Mouse (Mus musculus) liver, adult 2 months (tissue): ENCODE results near the gene Cd3eap. TPM values are rescaled to one million over a fixed set of nuclear protein-coding genes. Genes with fewer than 3 reads are reported as not detected.

Source experiments
- DNase-seq: peaks from one replicate; pipeline ENCODE4 v3.0.0-alpha.2; 2011; ENCODE audit warnings: low read depth, low spot score; ENCODE audit errors: extremely low read depth
- H3K27ac ChIP-seq: fragments of 200-500 bp; replicated peaks from 2 replicates; pipeline ENCODE4 v1.5.1; 2012; ENCODE audit warnings: low read depth, mild to moderate bottlenecking, control low read depth, inconsistent platforms, low read length; ENCODE audit not compliant: insufficient read depth
- H3K27me3 ChIP-seq: fragments of 200-500 bp; 2 replicates; pipeline ENCODE4 v1.6.1; 2012; ENCODE audit warnings: mild to moderate bottlenecking, moderate library complexity, low read length, inconsistent platforms; ENCODE audit not compliant: control insufficient read depth, insufficient read depth
- H3K36me3 ChIP-seq: fragments of 200-500 bp; 2 replicates; pipeline ENCODE4 v1.6.1; 2012; ENCODE audit warnings: low read length, inconsistent platforms; ENCODE audit not compliant: control insufficient read depth, insufficient read depth
- H3K4me1 ChIP-seq: fragments of 200-500 bp; 2 replicates; pipeline ENCODE4 v1.6.1; 2011; ENCODE audit warnings: low read length; ENCODE audit not compliant: control insufficient read depth, insufficient read depth
- H3K4me3 ChIP-seq: fragments of 200-500 bp; 2 replicates; pipeline ENCODE4 v1.5.1; 2011; ENCODE audit warnings: low read depth, mild to moderate bottlenecking, control low read depth, low read length, moderate library complexity; ENCODE audit not compliant: insufficient read depth
- H3K79me2 ChIP-seq: fragments of 200-500 bp; 2 replicates; pipeline ENCODE4 v1.6.1; 2012; ENCODE audit warnings: inconsistent platforms, mild to moderate bottlenecking, low read length, moderate library complexity; ENCODE audit not compliant: control insufficient read depth, insufficient read depth
- H3K9ac ChIP-seq: fragments of 200-500 bp; 2 replicates; pipeline ENCODE4 v1.6.1; 2012; ENCODE audit warnings: low read depth, mild to moderate bottlenecking, control low read depth, inconsistent platforms, low read length
- CTCF ChIP-seq: fragments of 200-500 bp; IDR thresholded peaks from 2 replicates; pipeline ENCODE4 v1.5.1; 2011; ENCODE audit warnings: low read depth, low read length, control low read depth
- POLR2A ChIP-seq: fragments of 200-500 bp; IDR thresholded peaks from 2 replicates; pipeline ENCODE4 v1.6.1; 2011; ENCODE audit warnings: low read length, control low read depth; ENCODE audit not compliant: insufficient read depth; ENCODE audit errors: extremely low read depth
- WGBS: fragments of 180-500 bp; shearing (Covaris S2); methylation state at CpG from one replicate; pipeline ENCODE4 v1.1.7; 2018; 5-methylcytosine and 5-hydroxymethylcytosine counted together
- polyA plus RNA-seq: library from polyadenylated mRNA; depleted of rRNA; stranded (reverse); fragments of >200 nt; gene quantifications from 2 replicates; pipeline ENCODE4 v1.2.3, GENCODE M21; 2012
- total RNA-seq: library from RNA; depleted of rRNA; stranded (reverse); fragments of >200 nt; gene quantifications from 2 replicates; pipeline ENCODE4 v1.2.3, GENCODE M21; 2014

The Cd3eap gene
- total and polyA plus RNA-seq, 2 experiments = 1.3 to 6.5 TPM

DNA sequence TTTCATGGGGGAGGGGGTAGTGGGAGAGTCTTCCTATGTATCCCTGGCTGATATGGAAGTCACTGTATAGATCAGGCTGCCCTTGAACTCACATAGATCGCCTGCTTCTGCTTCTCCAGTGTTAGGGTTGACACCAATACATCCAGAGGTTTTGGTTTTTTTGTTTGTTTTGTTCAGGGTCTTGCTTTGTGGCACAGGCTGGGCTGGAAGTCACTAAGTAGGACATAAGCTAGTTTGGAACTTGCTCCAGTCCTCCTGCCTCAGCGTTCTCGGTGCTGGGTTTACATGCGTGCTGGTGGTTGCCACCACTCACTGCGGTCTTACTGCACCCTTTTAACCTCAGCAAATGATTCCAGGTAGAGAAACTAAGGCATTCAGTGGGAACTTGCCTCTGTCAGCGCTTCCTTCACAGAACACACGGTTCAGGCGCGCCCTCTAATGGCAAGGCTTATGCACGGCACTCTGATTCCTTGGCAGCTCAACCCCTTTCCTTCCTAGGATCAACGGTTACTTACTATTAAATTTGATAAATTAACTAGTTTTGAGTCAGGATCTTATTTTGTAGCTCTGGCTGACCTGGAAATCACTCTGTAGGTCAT lies 16.0 kb downstream of the Cd3eap start:
- Histone ChIP-seq H3K79me2 (no peaks in the 10 kb centered on the region), H3K27ac (no peak overlapping the region), H3K4me1 (peaks cover 1% of the 10 kb centered on the region; the same call in 1 of the 2 replicates), H3K27me3 (0 out of 2 replicates have a peak, but pooled peaks cover 2% of the 10 kb centered on the region), H3K36me3 (no peaks in the 10 kb centered on the region), H3K9ac (peak overlapping the region; percentile 41; the same call in 1 of the 2 replicates), H3K4me3 (no peak overlapping the region)
- DNase-seq = peak; percentile 64
- TF ChIP-seq POLR2A (no peak), CTCF (peak; percentile 96)
- 0% methylated on average over 11 of the region's 11 CpGs for WGBS

DNA sequence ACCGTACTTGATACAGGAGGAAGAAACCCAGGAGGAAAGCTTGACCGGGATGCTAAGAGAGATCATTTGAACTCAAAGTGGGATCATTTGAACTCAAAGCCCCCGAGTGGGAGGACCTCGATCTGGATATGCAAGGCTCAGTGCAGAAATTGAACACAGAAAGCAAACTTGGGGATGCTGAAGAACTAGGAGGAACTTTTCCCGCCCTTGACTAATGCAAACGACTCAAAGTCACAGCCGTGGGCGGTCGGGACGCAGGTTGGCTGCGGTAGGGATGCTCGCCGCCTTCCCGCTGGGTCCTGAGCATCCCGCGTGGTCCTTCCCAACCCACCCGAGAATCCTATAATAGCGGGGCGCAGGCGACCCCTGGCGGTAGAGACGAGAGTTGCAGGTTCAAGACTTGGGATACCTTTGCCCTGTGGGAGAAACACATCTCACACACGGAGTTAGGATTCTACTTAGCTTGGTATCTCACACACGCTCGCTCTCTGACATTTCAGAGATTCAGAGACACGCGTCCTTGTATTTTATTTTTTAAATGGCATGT lies 16.7 kb downstream of the Cd3eap start:
- H3K36me3 ChIP-seq = no peaks in the 10 kb centered on the region
- TF ChIP-seq POLR2A (no peak), CTCF (peak; percentile 96)
- no peaks in the 10 kb centered on the region for H3K79me2 ChIP-seq
- peak overlapping the region; percentile 42; the same call in 1 of the 2 replicates for H3K4me3 ChIP-seq
- H3K27me3 ChIP-seq = 0 out of 2 replicates have a peak, but pooled peaks cover 2% of the 10 kb centered on the region
- DNase-seq = peak; percentile 41
- H3K27ac ChIP-seq = no peak overlapping the region
- under 1% methylated on average over 27 of the region's 27 CpGs for WGBS
- H3K4me1 ChIP-seq = peaks cover 1% of the 10 kb centered on the region; the same call in 1 of the 2 replicates
- H3K9ac ChIP-seq = no peak overlapping the region

DNA sequence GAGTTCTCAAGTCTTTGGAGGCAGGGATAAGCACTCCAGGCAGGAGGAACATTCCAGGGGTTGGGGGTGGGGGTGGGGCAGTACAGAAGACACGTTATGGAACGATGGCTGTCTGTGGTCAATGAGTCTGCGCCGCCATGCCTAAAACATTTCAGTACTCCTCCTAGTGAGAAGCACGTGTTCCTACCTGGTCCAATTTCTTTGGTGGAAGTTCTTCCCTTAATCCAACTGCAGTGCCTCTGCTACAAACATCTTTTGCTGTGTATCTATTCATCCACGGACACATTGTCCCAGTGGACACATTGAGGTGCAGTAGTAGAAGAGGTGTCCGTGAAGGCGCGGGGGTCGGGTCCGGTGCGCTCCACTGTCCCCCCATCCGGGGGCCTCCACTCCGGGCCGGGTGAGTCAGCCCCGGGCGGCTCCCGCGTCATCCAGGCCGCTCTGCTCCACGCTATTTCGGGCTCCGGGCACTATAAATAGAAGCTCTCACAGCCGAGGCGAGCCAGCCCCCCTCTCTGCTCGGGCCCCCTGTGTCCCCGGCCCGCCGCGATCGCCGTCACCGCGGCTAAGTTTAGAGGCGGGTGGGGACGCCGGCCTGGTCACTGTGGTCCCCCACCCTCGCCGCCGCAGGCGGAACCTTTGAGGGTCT lies 17.4 kb downstream of the Cd3eap start:
- no peak overlapping the region for H3K4me3 ChIP-seq
- no peaks in the 10 kb centered on the region for H3K79me2 ChIP-seq
- 3% methylated on average over 41 of the region's 41 CpGs for WGBS
- TF ChIP-seq POLR2A = no peak
- no peak for TF ChIP-seq CTCF
- H3K27ac ChIP-seq = no peak overlapping the region
- no peak overlapping the region for H3K9ac ChIP-seq
- H3K4me1 ChIP-seq = peaks cover 1% of the 10 kb centered on the region; the same call in 1 of the 2 replicates
- no peak for DNase-seq
- 0 out of 2 replicates have a peak, but pooled peaks cover 2% of the 10 kb centered on the region for H3K27me3 ChIP-seq
- H3K36me3 ChIP-seq = no peaks in the 10 kb centered on the region

DNA sequence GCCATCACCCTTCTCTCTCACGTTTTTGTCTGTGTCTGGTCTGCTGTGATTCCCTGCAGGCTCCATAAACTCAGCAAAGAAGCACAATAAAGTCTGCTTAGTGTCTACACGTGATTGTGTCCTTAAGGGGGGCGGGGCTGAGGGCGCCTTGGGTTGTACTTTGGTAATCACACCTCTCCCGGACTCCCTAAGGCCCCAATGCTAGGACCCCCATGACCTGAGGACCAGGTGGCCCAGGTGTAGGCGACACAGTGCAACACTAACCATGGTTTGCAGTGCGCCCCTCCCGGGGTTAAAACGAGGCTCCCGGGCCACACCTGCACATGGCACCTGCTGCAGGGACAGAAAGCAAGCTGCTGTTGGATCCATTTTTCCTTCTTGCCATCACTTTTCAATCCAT lies 18.0 kb downstream of the Cd3eap start:
- Histone ChIP-seq H3K9ac (no peak overlapping the region), H3K36me3 (no peaks in the 10 kb centered on the region), H3K79me2 (no peaks in the 10 kb centered on the region), H3K27me3 (0 out of 2 replicates have a peak, but pooled peaks cover 2% of the 10 kb centered on the region), H3K4me1 (peaks cover 1% of the 10 kb centered on the region; the same call in 1 of the 2 replicates), H3K27ac (no peak overlapping the region), H3K4me3 (no peak overlapping the region)
- DNase-seq = no peak
- 20% methylated on average over 10 of the region's 10 CpGs for WGBS
- TF ChIP-seq POLR2A = no peak
- no peak for TF ChIP-seq CTCF

- no peak for TF ChIP-seq POLR2A
- no peak for TF ChIP-seq CTCF
- no peaks in the 10 kb centered on the region for H3K79me2 ChIP-seq
- no peaks in the 10 kb centered on the region for H3K36me3 ChIP-seq
- no peak overlapping the region for H3K27ac ChIP-seq
- no peak overlapping the region for H3K4me3 ChIP-seq
- 0 out of 2 replicates have a peak, but pooled peaks cover 2% of the 10 kb centered on the region for H3K27me3 ChIP-seq
- no peak overlapping the region for H3K9ac ChIP-seq
- H3K4me1 ChIP-seq = peaks cover 1% of the 10 kb centered on the region; the same call in 1 of the 2 replicates
- WGBS = 73% methylated on average over 7 of the region's 7 CpGs
- no peak for DNase-seq
These were observed 20.7 kb downstream of the Cd3eap start for GRCm38 (mm10) chr7:19338596-19338995.

- 0 out of 2 replicates have a peak, but pooled peaks cover 2% of the 10 kb centered on the region for H3K27me3 ChIP-seq
- 52% methylated on average over 2 of the region's 2 CpGs for WGBS
These were observed 21.2 kb downstream of the Cd3eap start for GRCm38 (mm10) chr7:19338060-19338459.

More at GRCm38 (mm10) chr7:19338060-19338459, 21.2 kb downstream of the Cd3eap start:
- no peak overlapping the region for H3K27ac ChIP-seq
- H3K79me2 ChIP-seq = no peaks in the 10 kb centered on the region
- H3K9ac ChIP-seq = no peak overlapping the region
- H3K4me3 ChIP-seq = no peak overlapping the region
- DNase-seq = peak; percentile 42
- H3K36me3 ChIP-seq = no peaks in the 10 kb centered on the region
- peaks cover 1% of the 10 kb centered on the region; the same call in 1 of the 2 replicates for H3K4me1 ChIP-seq
- TF ChIP-seq POLR2A (no peak), CTCF (no peak)
